Mouse (Mus musculus): Measurements from ENCODE around the gene Dab2ip. TPM values are rescaled to one million over a fixed set of nuclear protein-coding genes. Genes with fewer than 3 reads are reported as not detected.

Dab2ip gene
- polyA plus RNA-seq, 1 experiment from 2014 or later, result 67.9 TPM

GRCm38 (mm10) chr2:35582341-35582941 lies 24.4 kb downstream of the Dab2ip start:
- WGBS, result under 1% methylated on average over 42 of the region's 46 CpGs
- Histone ChIP-seq H3K4me3 (replicated peaks) (peak overlapping the region; percentile 49), H3K27ac (replicated peaks) (peak overlapping the region; percentile 82), H3K36me3 (no peaks in the 10 kb centered on the region), H3K9ac (peak overlapping the region; percentile 50), H3K27me3 (no peaks in the 10 kb centered on the region), H3K4me1 (peaks cover 36% of the 10 kb centered on the region), H3K4me2 (replicated peaks) (peak overlapping the region; percentile 94), H3K9me3 (replicated peaks) (no peaks in the 10 kb centered on the region)
- ATAC-seq (ENCODE audit: insufficient number of reproducible peaks, low FRiP score, low TSS enrichment, low read depth), result peak; percentile 53

- no peak overlapping the region for H3K9ac ChIP-seq
Observed at GRCm38 (mm10) chr2:35583406-35583805, 25.3 kb downstream of the Dab2ip start.

DNA sequence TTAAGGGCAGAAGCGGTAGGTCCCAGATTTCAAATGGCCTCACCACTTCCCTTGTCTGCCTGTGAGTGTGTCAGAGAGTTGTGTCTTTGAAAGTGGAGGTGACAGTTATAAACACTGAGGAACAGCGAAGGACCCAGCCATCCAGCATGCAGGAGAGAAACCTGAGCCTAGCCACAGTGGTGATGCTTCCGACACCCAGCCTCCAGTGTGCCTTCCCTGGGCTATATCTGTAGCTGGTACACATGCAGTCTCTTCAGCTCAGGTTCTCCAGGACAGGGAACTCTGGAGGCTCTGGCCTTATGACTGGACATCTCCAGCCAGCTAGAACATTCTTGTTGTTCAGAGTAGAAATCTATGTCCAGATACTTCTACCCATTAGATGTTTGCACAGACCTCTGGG lies 25.9 kb downstream of the Dab2ip start:
- Histone ChIP-seq H3K36me3 (no peaks in the 10 kb centered on the region), H3K27ac (replicated peaks) (no peak overlapping the region), H3K4me2 (replicated peaks) (no peak overlapping the region; the same call in 1 of the 2 replicates), H3K4me3 (replicated peaks) (no peak overlapping the region), H3K9ac (no peak overlapping the region), H3K27me3 (no peaks in the 10 kb centered on the region), H3K4me1 (peaks cover 52% of the 10 kb centered on the region), H3K9me3 (replicated peaks) (no peaks in the 10 kb centered on the region)
- WGBS, result 78% methylated on average over 3 of the region's 3 CpGs
- no peak for ATAC-seq (ENCODE audit: insufficient number of reproducible peaks, low FRiP score, low TSS enrichment, low read depth)

More at GRCm38 (mm10) chr2:35583406-35583805, 25.3 kb downstream of the Dab2ip start:
- Histone ChIP-seq H3K27me3 (no peaks in the 10 kb centered on the region), H3K4me3 (replicated peaks) (peak overlapping the region; percentile 49; the same call in 1 of the 2 replicates), H3K36me3 (no peaks in the 10 kb centered on the region), H3K4me2 (replicated peaks) (peak overlapping the region; percentile 94), H3K27ac (replicated peaks) (no peak overlapping the region), H3K4me1 (peaks cover 46% of the 10 kb centered on the region), H3K9me3 (replicated peaks) (no peaks in the 10 kb centered on the region)
- ATAC-seq (ENCODE audit: insufficient number of reproducible peaks, low FRiP score, low TSS enrichment, low read depth), result no peak
- 58% methylated on average over 5 of the region's 5 CpGs for WGBS

GRCm38 (mm10) chr2:35588368-35588767 lies 30.3 kb downstream of the Dab2ip start:
- Histone ChIP-seq H3K9me3 (replicated peaks) (no peaks in the 10 kb centered on the region), H3K4me3 (replicated peaks) (no peak overlapping the region), H3K4me1 (peaks cover 51% of the 10 kb centered on the region), H3K9ac (no peak overlapping the region), H3K27ac (replicated peaks) (no peak overlapping the region), H3K27me3 (no peaks in the 10 kb centered on the region), H3K4me2 (replicated peaks) (no peak overlapping the region), H3K36me3 (no peaks in the 10 kb centered on the region)
- WGBS, result 40% methylated on average over 9 of the region's 9 CpGs
- 0 out of 2 replicates have a peak, but pooled peaks have one; percentile 41 for ATAC-seq (ENCODE audit: insufficient number of reproducible peaks, low FRiP score, low TSS enrichment, low read depth)

DNA sequence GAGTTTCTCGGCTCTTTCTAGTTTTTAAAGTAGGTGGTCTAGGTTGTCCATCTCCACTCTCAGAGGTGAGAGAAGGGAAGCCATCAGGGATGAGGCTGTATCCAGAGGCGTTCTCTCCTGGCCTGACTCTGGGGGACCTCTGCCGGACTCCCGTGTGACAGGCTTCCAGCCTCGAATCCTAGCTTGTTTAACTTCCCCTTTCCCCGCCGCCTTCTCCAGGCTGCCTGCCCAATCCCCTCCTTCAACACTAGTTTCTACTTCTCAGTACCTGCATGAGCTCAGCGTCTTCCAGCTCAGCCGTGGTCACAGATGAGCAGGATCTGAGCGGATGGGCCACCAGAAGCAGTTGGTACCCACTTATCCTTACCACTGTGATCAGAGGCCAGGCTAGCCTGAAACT lies 31.3 kb downstream of the Dab2ip start:
- no peaks in the 10 kb centered on the region for H3K36me3 ChIP-seq
- H3K27ac ChIP-seq (replicated peaks), result no peak overlapping the region
- H3K27me3 ChIP-seq, result no peaks in the 10 kb centered on the region
- no peak overlapping the region for H3K4me2 ChIP-seq (replicated peaks)
- no peak overlapping the region for H3K4me3 ChIP-seq (replicated peaks)
- H3K4me1 ChIP-seq, result peaks cover 46% of the 10 kb centered on the region
- H3K9ac ChIP-seq, result no peak overlapping the region
- H3K9me3 ChIP-seq (replicated peaks), result no peaks in the 10 kb centered on the region
- ATAC-seq (ENCODE audit: insufficient number of reproducible peaks, low FRiP score, low TSS enrichment, low read depth), result no peak
- WGBS, result 65% methylated on average over 10 of the region's 10 CpGs

DNA sequence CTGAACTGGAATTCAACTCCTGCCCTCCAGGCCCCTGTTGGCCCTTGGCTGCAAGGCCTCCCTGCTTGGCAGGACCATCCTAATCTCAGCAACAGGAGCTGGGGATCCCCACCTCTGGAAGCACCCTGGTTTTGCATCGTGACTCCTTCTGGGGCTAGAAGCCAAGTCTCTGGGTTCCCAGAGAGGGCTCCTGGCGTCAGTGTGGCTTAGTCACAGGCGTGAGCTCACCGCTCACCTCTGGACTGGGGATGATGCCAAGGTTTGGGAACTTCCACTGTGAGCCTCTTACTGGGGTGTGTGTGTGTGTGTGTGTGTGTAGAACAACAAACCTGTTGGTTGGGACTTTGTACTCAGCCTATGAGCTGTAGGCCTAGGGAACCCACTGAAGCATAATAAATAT lies 31.7 kb downstream of the Dab2ip start:
- Histone ChIP-seq H3K9ac (no peak overlapping the region), H3K27me3 (no peaks in the 10 kb centered on the region), H3K4me2 (replicated peaks) (no peak overlapping the region), H3K27ac (replicated peaks) (no peak overlapping the region), H3K36me3 (no peaks in the 10 kb centered on the region), H3K9me3 (replicated peaks) (no peaks in the 10 kb centered on the region), H3K4me1 (peaks cover 45% of the 10 kb centered on the region), H3K4me3 (replicated peaks) (no peak overlapping the region)
- WGBS, result 51% methylated on average over 4 of the region's 4 CpGs
- ATAC-seq (ENCODE audit: insufficient number of reproducible peaks, low FRiP score, low TSS enrichment, low read depth), result no peak

GRCm38 (mm10) chr2:35591961-35592724 lies 34.1 kb downstream of the Dab2ip start:
- no peak for ATAC-seq (ENCODE audit: insufficient number of reproducible peaks, low FRiP score, low TSS enrichment, low read depth)
- Histone ChIP-seq H3K9me3 (replicated peaks) (no peaks in the 10 kb centered on the region), H3K4me1 (peaks cover 56% of the 10 kb centered on the region), H3K27me3 (no peaks in the 10 kb centered on the region), H3K9ac (no peak overlapping the region), H3K27ac (replicated peaks) (no peak overlapping the region), H3K4me3 (replicated peaks) (no peak overlapping the region), H3K4me2 (replicated peaks) (no peak overlapping the region), H3K36me3 (no peaks in the 10 kb centered on the region)
- 68% methylated on average over 14 of the region's 14 CpGs for whole genome bisulfite sequencing

DNA sequence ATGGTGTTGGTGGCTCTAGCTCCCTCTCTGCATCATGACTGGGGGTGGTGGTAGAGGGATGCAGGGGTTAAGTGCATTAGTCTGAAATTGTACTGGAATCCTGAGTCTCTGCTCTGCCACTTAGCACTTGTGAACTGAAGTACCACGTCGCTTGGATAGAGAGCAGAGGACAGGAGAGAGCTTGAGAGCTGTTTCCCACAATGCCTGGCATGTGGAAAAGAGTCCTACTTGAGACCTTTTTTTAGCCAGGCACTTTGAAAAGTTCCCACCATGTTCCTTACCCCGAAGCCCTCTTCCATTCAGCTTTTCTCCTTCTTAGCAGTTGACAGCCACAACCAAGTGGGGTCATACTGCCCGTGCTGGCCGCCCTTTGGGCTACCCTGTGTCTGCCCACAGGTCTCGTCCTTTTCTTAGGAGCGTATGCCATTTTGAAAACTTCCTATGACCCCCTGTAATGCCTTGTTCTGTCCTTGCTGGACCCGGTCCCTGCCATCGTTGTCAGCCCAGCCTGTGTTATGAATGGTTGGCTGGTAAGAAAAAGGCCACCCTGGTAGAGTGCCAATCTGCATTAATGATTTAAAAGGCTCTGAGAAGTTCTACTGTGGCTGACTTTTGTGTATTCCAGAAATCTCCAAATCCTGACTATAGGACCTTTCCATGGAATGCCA lies 34.8 kb downstream of the Dab2ip start:
- Histone ChIP-seq H3K4me1 (peaks cover 55% of the 10 kb centered on the region), H3K27me3 (no peaks in the 10 kb centered on the region), H3K9me3 (replicated peaks) (no peaks in the 10 kb centered on the region), H3K27ac (replicated peaks) (no peak overlapping the region), H3K4me3 (replicated peaks) (no peak overlapping the region), H3K36me3 (no peaks in the 10 kb centered on the region), H3K4me2 (replicated peaks) (no peak overlapping the region), H3K9ac (no peak overlapping the region)
- WGBS, result 77% methylated on average over 9 of the region's 9 CpGs
- ATAC-seq (ENCODE audit: insufficient number of reproducible peaks, low FRiP score, low TSS enrichment, low read depth), result no peak

GRCm38 (mm10) chr2:35593889-35594288 lies 35.8 kb downstream of the Dab2ip start:
- no peaks in the 10 kb centered on the region for H3K27me3 ChIP-seq
- 67% methylated on average over 7 of the region's 7 CpGs for WGBS
- H3K4me3 ChIP-seq (replicated peaks), result no peak overlapping the region
- H3K27ac ChIP-seq (replicated peaks), result no peak overlapping the region
- H3K4me1 ChIP-seq, result peaks cover 52% of the 10 kb centered on the region
- no peak overlapping the region for H3K4me2 ChIP-seq (replicated peaks)
- ATAC-seq (ENCODE audit: insufficient number of reproducible peaks, low FRiP score, low TSS enrichment, low read depth), result no peak
- H3K9me3 ChIP-seq (replicated peaks), result no peaks in the 10 kb centered on the region
- no peaks in the 10 kb centered on the region for H3K36me3 ChIP-seq
- H3K9ac ChIP-seq, result no peak overlapping the region

DNA sequence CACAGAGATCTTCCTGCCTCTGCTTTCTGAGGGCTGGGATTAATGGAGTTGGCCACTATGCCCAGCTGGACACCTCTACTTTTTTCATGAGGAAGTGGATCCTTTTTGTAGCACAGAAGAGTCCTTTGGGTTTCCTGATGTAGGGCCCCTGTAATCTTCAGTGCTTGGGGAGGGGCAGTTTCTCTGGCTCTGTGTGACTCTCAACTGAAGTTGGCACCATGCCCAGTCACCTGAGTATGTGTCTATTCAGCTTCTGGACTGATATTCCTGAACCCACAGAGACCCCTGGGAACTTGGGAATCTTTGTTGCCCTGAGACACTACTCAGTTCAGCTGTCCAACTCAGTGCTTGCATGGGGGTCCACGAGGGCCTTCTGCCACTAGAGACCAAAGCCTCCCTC lies 37.0 kb downstream of the Dab2ip start:
- WGBS, result 67% methylated on average over 1 of the region's 1 CpGs
- Histone ChIP-seq H3K27ac (replicated peaks) (no peak overlapping the region), H3K9me3 (replicated peaks) (no peaks in the 10 kb centered on the region), H3K9ac (no peak overlapping the region), H3K4me3 (replicated peaks) (no peak overlapping the region), H3K27me3 (no peaks in the 10 kb centered on the region), H3K4me1 (peaks cover 42% of the 10 kb centered on the region), H3K4me2 (replicated peaks) (no peak overlapping the region), H3K36me3 (no peaks in the 10 kb centered on the region)
- ATAC-seq (ENCODE audit: insufficient number of reproducible peaks, low FRiP score, low TSS enrichment, low read depth), result no peak

DNA sequence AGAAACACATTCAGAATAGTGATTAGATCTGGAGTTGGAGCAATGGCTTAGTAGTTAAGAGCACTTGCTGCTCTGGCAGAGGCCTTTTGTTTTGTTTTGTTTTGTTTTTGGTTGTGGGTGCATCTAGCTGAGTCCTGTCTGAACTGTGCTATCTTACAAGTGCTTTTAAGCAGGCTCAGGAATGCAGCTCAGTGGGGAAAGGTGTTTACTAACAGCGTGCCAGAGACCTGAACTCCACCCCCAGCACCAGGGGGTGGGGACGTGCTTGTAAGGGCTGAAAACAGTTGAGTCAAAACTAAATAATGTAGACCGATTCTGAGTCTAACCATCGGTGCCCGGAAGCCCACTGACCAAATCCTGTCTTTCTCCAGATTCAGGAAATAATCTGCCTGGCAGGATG lies 37.7 kb downstream of the Dab2ip start:
- no peaks in the 10 kb centered on the region for H3K9me3 ChIP-seq (replicated peaks)
- H3K4me2 ChIP-seq (replicated peaks), result no peak overlapping the region
- 48% methylated on average over 5 of the region's 5 CpGs for WGBS
- peaks cover 42% of the 10 kb centered on the region for H3K4me1 ChIP-seq
- no peak for ATAC-seq (ENCODE audit: insufficient number of reproducible peaks, low FRiP score, low TSS enrichment, low read depth)
- no peak overlapping the region for H3K4me3 ChIP-seq (replicated peaks)
- H3K9ac ChIP-seq, result no peak overlapping the region
- H3K27ac ChIP-seq (replicated peaks), result peak overlapping the region; percentile 17; the same call in 1 of the 2 replicates
- H3K36me3 ChIP-seq, result no peaks in the 10 kb centered on the region
- no peaks in the 10 kb centered on the region for H3K27me3 ChIP-seq

All from embryonic facial prominence, embryonic 15.5 days (tissue).